Mouse (Mus musculus) small intestine, adult 2 months (tissue): ENCODE measurements around the gene Pdk3.

Experiments used
- CTCF ChIP-seq: fragments of 200-500 bp; IDR thresholded peaks from 2 replicates; pipeline ENCODE4 v1.5.1; 2012; ENCODE audit warnings: low read depth, mild to moderate bottlenecking, control low read depth, inconsistent platforms, low read length, moderate library complexity, mixed read lengths; ENCODE audit not compliant: insufficient replicate concordance, insufficient read length; ENCODE audit errors: extremely low read depth
- POLR2A ChIP-seq: fragments of 200-500 bp; IDR thresholded peaks from 2 replicates; pipeline ENCODE4 v1.6.1; 2012; ENCODE audit warnings: low read depth, mild to moderate bottlenecking, control low read depth, inconsistent platforms, low read length, moderate library complexity

- TF ChIP-seq CTCF (no peak), POLR2A (no peak)
These were observed 102.5 kb downstream of the Pdk3 start for GRCm38 (mm10) chrX:93729529-93729928.
